Mouse (Mus musculus): Measurements from ENCODE around the gene Ndufa10. TPM values are rescaled to one million over a fixed set of nuclear protein-coding genes. Genes with fewer than 3 reads are reported as not detected.

The Ndufa10 gene
- total RNA-seq, 1 experiment from 2014 or later, result 337 TPM

- no peak for DNase-seq
These were observed 42.2 kb downstream of the Ndufa10 start for GRCm38 (mm10) chr1:92431420-92431819.

GRCm38 (mm10) chr1:92430991-92431390 lies 42.7 kb downstream of the Ndufa10 start:
- no peak for DNase-seq

GRCm38 (mm10) chr1:92424714-92425113 lies 48.9 kb downstream of the Ndufa10 start:
- no peak for DNase-seq

GRCm38 (mm10) chr1:92405131-92405530 lies 68.5 kb downstream of the Ndufa10 start:
- no peak for DNase-seq

GRCm38 (mm10) chr1:92400556-92400955 lies 73.1 kb downstream of the Ndufa10 start:
- no peak for DNase-seq

GRCm38 (mm10) chr1:92398601-92399000 lies 75.1 kb downstream of the Ndufa10 start:
- no peak for DNase-seq

- no peak for DNase-seq
These were observed 76.1 kb downstream of the Ndufa10 start for GRCm38 (mm10) chr1:92397511-92398051.

- DNase-seq, result no peak
These were observed 79.4 kb downstream of the Ndufa10 start for GRCm38 (mm10) chr1:92394279-92394678.

- DNase-seq, result no peak
These were observed 80.5 kb downstream of the Ndufa10 start for GRCm38 (mm10) chr1:92393166-92393565.

Small RNA genes lying within 50 kb of the gene (microRNA-seq; reads per million reads assigned to microRNA genes)
- 1.0 to 1.4 reads per million in 2 experiments for gene Mir6900

Other genes with a start within 250 kb of the Ndufa10 start
- gene Olfr1416, start 11.3 kb upstream of the Ndufa10 start, total RNA-seq (2021), result not detected in 2 replicates
- not detected in 2 replicates for gene Olfr1415, start 22.2 kb upstream of the Ndufa10 start, total RNA-seq (2021)
- gene Olfr1414, start 44.8 kb upstream of the Ndufa10 start, total RNA-seq (2021), result not detected in 2 replicates
- not detected in 2 replicates for gene Olfr1413, start 97.5 kb upstream of the Ndufa10 start, total RNA-seq (2021)
- gene Olfr1412, start 111.9 kb upstream of the Ndufa10 start, total RNA-seq (2021), result not detected in 2 replicates
- not detected in 2 replicates for gene Olfr1411, start 120.6 kb upstream of the Ndufa10 start, total RNA-seq (2021)
- gene Olfr1410, start 131.9 kb upstream of the Ndufa10 start, total RNA-seq (2021), result not detected in 2 replicates
- not detected in 2 replicates for gene Olfr12, start 143.9 kb upstream of the Ndufa10 start, total RNA-seq (2021)
- gene Cops9, start 168.1 kb upstream of the Ndufa10 start, total RNA-seq (2021), result 311 and 345 TPM in 2 replicates
- not detected in 2 replicates for gene Otos, start 175.0 kb upstream of the Ndufa10 start, total RNA-seq (2021)

Data from adrenal gland, postnatal 25 days (tissue).